Mouse (Mus musculus) CH12.LX (cell line): Measurements from ENCODE around the gene Igsf6. TPM values are rescaled to one million over a fixed set of nuclear protein-coding genes. Genes with fewer than 3 reads are reported as not detected.

ENCODE experiments used
- DNase-seq: peaks from one replicate; pipeline ENCODE4 v3.0.0-alpha.2; 2013; ENCODE audit errors: extremely low read depth
- H3K27ac ChIP-seq: 2 replicates; pipeline ENCODE4 v1.5.1; 2012; ENCODE audit warnings: low read depth, mild to moderate bottlenecking, control low read depth, moderate library complexity; ENCODE audit not compliant: insufficient read depth
- H3K27me3 ChIP-seq: replicated peaks from 2 replicates; pipeline ENCODE3; 2012; ENCODE audit warnings: inconsistent platforms
- H3K36me3 ChIP-seq, 2 experiments: replicated peaks in 1 of 2; 2 replicates each; pipeline versions ENCODE3 to v1.6.1; 2012; ENCODE audit warnings: inconsistent platforms in 1 of 2, low read length in 1 of 2, mild to moderate bottlenecking in 1 of 2, mixed read lengths in 1 of 2, moderate library complexity in 1 of 2; ENCODE audit not compliant: control insufficient read depth in 1 of 2, insufficient read depth in 1 of 2
- H3K4me1 ChIP-seq, 2 experiments: 2 replicates each; pipeline ENCODE4 v1.6.1; 2012; ENCODE audit warnings: inconsistent platforms in 1 of 2, moderate library complexity in 1 of 2; ENCODE audit not compliant: insufficient read depth in 2 of 2, control insufficient read depth in 1 of 2
- H3K4me2 ChIP-seq: 2 replicates; pipeline ENCODE4 v1.6.1; 2012; ENCODE audit warnings: low read depth, mild to moderate bottlenecking, control low read depth; ENCODE audit not compliant: poor library complexity, insufficient read depth, severe bottlenecking
- H3K4me3 ChIP-seq, 3 experiments: fragments of 150-350 bp in 1 of 3; sonication (generic) in 1 of 3; replicated peaks in 1 of 3; 2 replicates each; pipeline versions ENCODE3 to v1.5.1; 2011 to 2012; ENCODE audit warnings: low read depth in 2 of 3, low read length in 2 of 3, mild to moderate bottlenecking in 2 of 3, moderate library complexity in 2 of 3, control low read depth in 1 of 3, improper control_type of control experiment in 1 of 3, inconsistent platforms in 1 of 3, mixed read lengths in 1 of 3; ENCODE audit not compliant: poor library complexity in 1 of 3
- H3K79me2 ChIP-seq: replicated peaks from 2 replicates; pipeline ENCODE4 v1.6.1; 2012; ENCODE audit warnings: mild to moderate bottlenecking, moderate library complexity; ENCODE audit not compliant: control insufficient read depth, poor library complexity, insufficient read depth, severe bottlenecking; ENCODE audit errors: extremely low read depth
- H3K9ac ChIP-seq: 2 replicates; pipeline ENCODE4 v1.6.1; 2012; ENCODE audit warnings: low read depth, mild to moderate bottlenecking, control low read depth, moderate library complexity; ENCODE audit not compliant: insufficient read depth
- H3K9me3 ChIP-seq: replicated peaks from 2 replicates; pipeline ENCODE3; 2012; ENCODE audit warnings: low read length, inconsistent platforms, mixed read lengths
- BHLHE40 ChIP-seq: IDR thresholded peaks from 2 replicates; pipeline ENCODE4 v1.6.1; 2011; ENCODE audit warnings: mild to moderate bottlenecking, low read depth, low read length, improper control_type of control experiment
- E2F4 ChIP-seq: IDR thresholded peaks from 2 replicates; pipeline ENCODE4 v1.6.1; 2011; ENCODE audit warnings: low read depth, low read length, improper control_type of control experiment; ENCODE audit not compliant: insufficient replicate concordance
- EP300 ChIP-seq: IDR thresholded peaks from 2 replicates; pipeline ENCODE4 v1.6.1; 2011; ENCODE audit warnings: low read length, improper control_type of control experiment
- ETS1 ChIP-seq: conservative IDR thresholded peaks from 2 replicates; pipeline ENCODE4 v1.6.1; 2012; ENCODE audit warnings: low read depth, mild to moderate bottlenecking, inconsistent platforms, low read length, improper control_type of control experiment, moderate library complexity
- GABPA ChIP-seq: IDR thresholded peaks from 2 replicates; pipeline ENCODE4 v1.6.1; 2012; ENCODE audit warnings: low read depth, low read length, improper control_type of control experiment, inconsistent platforms; ENCODE audit not compliant: insufficient replicate concordance
- JUN ChIP-seq: IDR thresholded peaks from 2 replicates; pipeline ENCODE4 v1.6.1; 2011; ENCODE audit warnings: low read depth, mild to moderate bottlenecking, low read length, improper control_type of control experiment, moderate library complexity; ENCODE audit not compliant: insufficient read depth
- JUND ChIP-seq: conservative IDR thresholded peaks from 2 replicates; pipeline ENCODE4 v1.6.1; 2011; ENCODE audit warnings: low read depth, low read length, improper control_type of control experiment
- MAFK ChIP-seq: IDR thresholded peaks from 2 replicates; pipeline ENCODE4 v1.6.1; 2011; ENCODE audit warnings: low read length, improper control_type of control experiment; ENCODE audit not compliant: insufficient replicate concordance
- MEF2A ChIP-seq: IDR thresholded peaks from 2 replicates; pipeline ENCODE4 v1.6.1; 2014; ENCODE audit warnings: low read depth, mild to moderate bottlenecking, inconsistent platforms, low read length, improper control_type of control experiment, borderline replicate concordance
- NELFE ChIP-seq: IDR thresholded peaks from 2 replicates; pipeline ENCODE4 v1.6.1; 2011; ENCODE audit warnings: low read depth, low read length, improper control_type of control experiment
- POLR2AphosphoS2 ChIP-seq: IDR thresholded peaks from 2 replicates; pipeline ENCODE4 v1.6.1; 2011; ENCODE audit warnings: low read depth, low read length, improper control_type of control experiment
- RAD21 ChIP-seq: IDR thresholded peaks from 2 replicates; pipeline ENCODE4 v1.6.1; 2011; ENCODE audit warnings: low read depth, mild to moderate bottlenecking, low read length, improper control_type of control experiment, moderate library complexity
- SMC3 ChIP-seq: IDR thresholded peaks from 2 replicates; pipeline ENCODE4 v1.6.1; 2011; ENCODE audit warnings: low read depth, low read length, improper control_type of control experiment
- TBP ChIP-seq: conservative IDR thresholded peaks from 2 replicates; pipeline ENCODE4 v1.6.1; 2011; ENCODE audit warnings: low read depth, low read length, improper control_type of control experiment
- TCF12 ChIP-seq: IDR thresholded peaks from 2 replicates; pipeline ENCODE4 v1.6.1; 2014; ENCODE audit warnings: low read depth, mild to moderate bottlenecking, inconsistent platforms, low read length, improper control_type of control experiment
- USF2 ChIP-seq: conservative IDR thresholded peaks from 2 replicates; pipeline ENCODE4 v1.6.1; 2011; ENCODE audit warnings: low read depth, low read length, improper control_type of control experiment
- ZKSCAN1 ChIP-seq: IDR thresholded peaks from 2 replicates; pipeline ENCODE4 v1.6.1; 2012; ENCODE audit warnings: low read depth, inconsistent platforms, low read length, improper control_type of control experiment, borderline replicate concordance
- ZMIZ1 ChIP-seq: IDR thresholded peaks from 2 replicates; pipeline ENCODE4 v1.6.1; 2012; ENCODE audit warnings: low read depth, mild to moderate bottlenecking, inconsistent platforms, low read length, improper control_type of control experiment
- ZNF384 ChIP-seq: IDR thresholded peaks from 2 replicates; pipeline ENCODE4 v1.6.1; 2012; ENCODE audit warnings: low read depth, low read length, improper control_type of control experiment, inconsistent platforms
- dilution Hi-C: fragments of 300-500 bp; cut with MboI; formaldehyde crosslinking; loops from 2 replicates; pipeline ENCODE4 v1.14.3; 2020; ENCODE audit warnings: low sequenced_read_pairs; ENCODE audit not compliant: extremely low pct_unique_long_range_greater_than_20kb, extremely low pct_ligation_motif_present
- in situ Hi-C: fragments of 300-500 bp; cut with MboI; formaldehyde crosslinking; loops from 3 replicates; pipeline ENCODE4 v1.14.3; 2019; ENCODE audit warnings: low sequenced_read_pairs, low pct_ligation_motif_present, low pct_unique_long_range_greater_than_20kb, mixed read lengths
- polyA plus RNA-seq: library from polyadenylated mRNA; unstranded; fragments of >175 nt; gene quantifications from 2 replicates; pipeline ENCODE4 v1.2.1, GENCODE M21; 2012; ENCODE audit warnings: low read depth; ENCODE audit not compliant: insufficient read length
- total RNA-seq, 2 experiments: library from RNA; depleted of rRNA; stranded (reverse); fragments of 300-350 nt in 1 of 2; fragments of >200 nt in 1 of 2; gene quantifications; 2 replicates each; pipeline ENCODE4 v1.2.3; 2012 to 2014

The Igsf6 gene
- total and polyA plus RNA-seq, 3 experiments = 0.21 TPM; not detected in 2

DNA sequence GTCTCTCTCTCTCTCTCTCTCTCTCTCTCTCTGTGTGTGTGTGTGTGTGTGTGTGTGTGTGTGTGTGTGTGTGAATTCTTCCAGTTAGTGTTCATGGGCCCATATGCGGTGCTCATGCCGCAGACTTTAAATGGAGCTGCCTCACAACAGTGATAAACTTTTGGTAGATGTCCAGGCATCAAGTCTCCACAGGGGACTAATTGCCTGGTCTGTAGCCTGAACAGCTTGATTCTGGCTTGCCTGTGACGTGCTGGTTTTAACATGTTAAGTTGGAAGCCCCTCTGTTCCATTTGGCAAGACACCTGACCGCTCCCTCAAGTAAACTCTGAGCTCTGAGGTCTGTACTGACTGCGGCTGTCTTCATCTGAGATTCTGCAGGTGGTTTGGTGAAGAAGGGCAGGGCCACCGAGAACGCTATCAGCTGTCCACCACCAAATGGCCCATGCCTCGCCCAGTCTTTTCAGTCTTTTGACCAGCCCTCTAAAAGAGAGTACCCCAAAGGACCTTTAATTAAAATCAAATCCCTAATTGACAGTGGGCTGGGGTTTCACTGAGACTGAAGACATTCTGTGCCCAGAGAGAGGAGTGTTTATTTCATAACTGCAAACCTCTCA is 10.6 kb upstream of the Igsf6 start:
- no peaks in the 10 kb centered on the region for H3K79me2 ChIP-seq
- dilution Hi-C loops (no loop called here), in situ Hi-C loops (no loop called here)
- no peak overlapping the region for H3K9ac ChIP-seq
- TF ChIP-seq TCF12 (no peak), MAFK (no peak), BHLHE40 (no peak), EP300 (no peak), ZNF384 (no peak), MEF2A (no peak), RAD21 (no peak), ZKSCAN1 (no peak), USF2 (no peak), POLR2AphosphoS2 (no peak), JUN (no peak), ZMIZ1 (no peak), ETS1 (no peak), SMC3 (no peak), NELFE (no peak), GABPA (no peak), JUND (no peak)
- no peaks in the 10 kb centered on the region for H3K27me3 ChIP-seq
- peaks cover 0 to 5% of the 10 kb centered on the region in 2 experiments; a peak in 2 of 4 replicates for H3K4me1 ChIP-seq
- H3K9me3 ChIP-seq = no peaks in the 10 kb centered on the region
- H3K27ac ChIP-seq = no peak overlapping the region
- no peak for DNase-seq
- H3K36me3 ChIP-seq = peaks cover 0 to 3% of the 10 kb centered on the region in 2 experiments
- no peak overlapping the region for H3K4me2 ChIP-seq
- H3K4me3 ChIP-seq = no peak overlapping the region

GRCm38 (mm10) chr7:121082949-121083513 is 8.7 kb upstream of the Igsf6 start:
- no peaks in the 10 kb centered on the region for H3K27me3 ChIP-seq
- no peaks in the 10 kb centered on the region for H3K79me2 ChIP-seq
- no peak overlapping the region for H3K4me3 ChIP-seq
- dilution Hi-C loops (no loop called here), in situ Hi-C loops (no loop called here)
- H3K4me1 ChIP-seq = no peaks in the 10 kb centered on the region
- DNase-seq = no peak
- H3K4me2 ChIP-seq = no peak overlapping the region
- H3K36me3 ChIP-seq = peaks cover 7 to 12% of the 10 kb centered on the region in 2 experiments
- H3K27ac ChIP-seq = no peak overlapping the region
- H3K9ac ChIP-seq = no peak overlapping the region
- no peak for TF ChIP-seq TBP
- TF ChIP-seq E2F4 = no peak
- no peaks in the 10 kb centered on the region for H3K9me3 ChIP-seq
